In the genomic region with DNA sequence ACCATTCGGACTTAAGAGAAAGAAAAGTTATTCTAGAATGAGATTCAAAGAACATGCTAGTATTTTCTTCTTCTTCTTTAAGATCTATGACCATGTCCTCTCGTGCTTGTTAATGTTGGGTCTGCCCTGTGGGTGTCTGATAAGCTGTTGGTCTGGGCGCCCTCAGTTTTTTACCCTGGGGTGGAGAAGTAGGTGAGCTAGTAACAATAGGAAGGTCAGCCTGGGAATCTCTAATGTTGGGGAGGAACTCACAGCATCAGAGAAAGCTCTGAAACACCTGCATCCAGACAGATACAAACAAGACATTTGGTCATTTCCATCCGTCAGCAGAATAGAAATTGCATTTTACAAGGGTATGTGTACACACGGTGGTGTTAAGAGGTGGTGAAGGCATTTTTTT, we compare ENCODE assay signal across 22 mouse cellular contexts.
DNase-seq lines count a peak whose midpoint lies in the region; ATAC-seq lines count a peak whose summit lies in the region.
"Had no signal": no experiment of that assay in that cellular context is flagged by ENCODE, and none has a peak within 500 bp of the region (broad histone marks: within the 10 kb centered on the region; RNA-seq: fewer than 3 reads in every experiment).

No protein-coding gene starts in this region.

- H3K4me1 ChIP-seq in hindbrain, embryonic 12.5 days = peaks cover 86% of the 10 kb centered on the region
- peaks cover 85% of the 10 kb centered on the region for H3K4me1 ChIP-seq in midbrain, embryonic 12.5 days
- H3K4me1 ChIP-seq in neural tube, embryonic 15.5 days = peaks cover 70% of the 10 kb centered on the region

- ATAC-seq in hindbrain, embryonic 12.5 days (ENCODE audit: low FRiP score) = no peak
- ATAC-seq in midbrain, embryonic 12.5 days (ENCODE audit: low FRiP score, low read depth) = peak; percentile 5; the same call in 1 of the 2 replicates
- ATAC-seq in neural tube, embryonic 15.5 days (ENCODE audit: low FRiP score) = no peak
- ATAC-seq: inflammation-experienced regulatory T-cells, adult 6 months had no signal

- no peak overlapping the region for H3K9ac ChIP-seq in hindbrain, embryonic 12.5 days
- no peak overlapping the region for H3K9ac ChIP-seq in midbrain, embryonic 12.5 days (replicated peaks)
- H3K9ac ChIP-seq in neural tube, embryonic 15.5 days (replicated peaks) = no peak overlapping the region
- H3K9ac ChIP-seq: embryonic facial prominence, embryonic 15.5 days; heart, embryonic 12.5 days; limb, embryonic 13.5 days; liver, embryonic 14.5 days; lung, embryonic 15.5 days; stomach, embryonic 15.5 days had no signal

- H3K9me3 ChIP-seq in hindbrain, embryonic 12.5 days (replicated peaks) = no peaks in the 10 kb centered on the region
- H3K9me3 ChIP-seq in midbrain, embryonic 12.5 days = no peaks in the 10 kb centered on the region
- H3K9me3 ChIP-seq in neural tube, embryonic 15.5 days (replicated peaks) = no peaks in the 10 kb centered on the region
- H3K9me3 ChIP-seq: embryonic facial prominence, embryonic 15.5 days; heart, embryonic 12.5 days; limb, embryonic 13.5 days; lung, embryonic 15.5 days; stomach, embryonic 15.5 days had no signal

- H3K27ac ChIP-seq in hindbrain, embryonic 12.5 days = peak overlapping the region; percentile 55
- H3K27ac ChIP-seq in midbrain, embryonic 12.5 days (replicated peaks) = peak overlapping the region; percentile 89
- peak overlapping the region; percentile 39 for H3K27ac ChIP-seq in neural tube, embryonic 15.5 days (replicated peaks)
- H3K27ac ChIP-seq: embryonic facial prominence, embryonic 15.5 days; limb, embryonic 13.5 days; liver, embryonic 14.5 days; lung, embryonic 15.5 days; macrophage; stomach, embryonic 15.5 days had no signal

- H3K36me3 ChIP-seq in hindbrain, embryonic 12.5 days = no peaks in the 10 kb centered on the region
- no peaks in the 10 kb centered on the region for H3K36me3 ChIP-seq in midbrain, embryonic 12.5 days
- H3K36me3 ChIP-seq in neural tube, embryonic 15.5 days = no peaks in the 10 kb centered on the region
- H3K36me3 ChIP-seq: embryonic facial prominence, embryonic 15.5 days; lung, embryonic 15.5 days; stomach, embryonic 15.5 days had no signal

- 43% methylated on average over 5 of the region's 5 CpGs for WGBS in hindbrain, embryonic 12.5 days
- WGBS in midbrain, embryonic 12.5 days = 11% methylated on average over 5 of the region's 5 CpGs
- WGBS in neural tube, embryonic 15.5 days = 32% methylated on average over 5 of the region's 5 CpGs

- H3K4me3 ChIP-seq in hindbrain, embryonic 12.5 days = no peak overlapping the region
- no peak overlapping the region for H3K4me3 ChIP-seq in midbrain, embryonic 12.5 days
- H3K4me3 ChIP-seq in neural tube, embryonic 15.5 days (replicated peaks) = no peak overlapping the region
- H3K4me3 ChIP-seq: embryonic facial prominence, embryonic 15.5 days; heart, embryonic 12.5 days; limb, embryonic 13.5 days; lung, embryonic 15.5 days; stomach, embryonic 15.5 days had no signal

- H3K4me2 ChIP-seq in hindbrain, embryonic 12.5 days (replicated peaks) = peak overlapping the region; percentile 24; the same call in 1 of the 2 replicates
- H3K4me2 ChIP-seq in midbrain, embryonic 12.5 days (replicated peaks) = peak overlapping the region; percentile 37
- 0 out of 2 replicates have a peak overlapping the region, but pooled peaks have one; percentile 17 for H3K4me2 ChIP-seq in neural tube, embryonic 15.5 days
- H3K4me2 ChIP-seq: embryonic facial prominence, embryonic 15.5 days; heart, embryonic 12.5 days; limb, embryonic 13.5 days; lung, embryonic 15.5 days; stomach, embryonic 15.5 days had no signal

- DNase-seq in retina, postnatal 1 day = peak; percentile 45
- no peak for DNase-seq in retina, embryonic 14.5 days (ENCODE audit: low spot score)
- no peak for DNase-seq in adrenal gland, postnatal 36 days
- no peak for DNase-seq in adrenal gland, adult (ENCODE audit: inconsistent age in 2 of 2, low spot score in 1 of 2)
- DNase-seq in kidney, postnatal 10 days = no peak
- DNase-seq: adrenal gland, adult 2 months; heart, postnatal 14 days; kidney, adult 8-10 months; kidney, postnatal 25 days; thymus, adult 18-20 months; thymus, postnatal 4 days had no signal

- H3K27me3 ChIP-seq in hindbrain, embryonic 12.5 days = no peaks in the 10 kb centered on the region
- H3K27me3 ChIP-seq in midbrain, embryonic 12.5 days = no peaks in the 10 kb centered on the region; the same call in 1 of the 2 replicates
- H3K27me3 ChIP-seq in neural tube, embryonic 15.5 days (replicated peaks) = no peaks in the 10 kb centered on the region
- H3K27me3 ChIP-seq: embryonic facial prominence, embryonic 15.5 days; heart, embryonic 12.5 days; limb, embryonic 13.5 days; lung, embryonic 15.5 days; stomach, embryonic 15.5 days had no signal

Comparison
In these comparisons a context has a peak if more than half of its experiments do, and no peak if none do; other contexts are left out.
1. H3K27ac ChIP-seq: peak in every context shown above with its lines; median percentile 89 in midbrain, embryonic 12.5 days; 55 in hindbrain, embryonic 12.5 days; 39 in neural tube, embryonic 15.5 days.